In the genomic region with DNA sequence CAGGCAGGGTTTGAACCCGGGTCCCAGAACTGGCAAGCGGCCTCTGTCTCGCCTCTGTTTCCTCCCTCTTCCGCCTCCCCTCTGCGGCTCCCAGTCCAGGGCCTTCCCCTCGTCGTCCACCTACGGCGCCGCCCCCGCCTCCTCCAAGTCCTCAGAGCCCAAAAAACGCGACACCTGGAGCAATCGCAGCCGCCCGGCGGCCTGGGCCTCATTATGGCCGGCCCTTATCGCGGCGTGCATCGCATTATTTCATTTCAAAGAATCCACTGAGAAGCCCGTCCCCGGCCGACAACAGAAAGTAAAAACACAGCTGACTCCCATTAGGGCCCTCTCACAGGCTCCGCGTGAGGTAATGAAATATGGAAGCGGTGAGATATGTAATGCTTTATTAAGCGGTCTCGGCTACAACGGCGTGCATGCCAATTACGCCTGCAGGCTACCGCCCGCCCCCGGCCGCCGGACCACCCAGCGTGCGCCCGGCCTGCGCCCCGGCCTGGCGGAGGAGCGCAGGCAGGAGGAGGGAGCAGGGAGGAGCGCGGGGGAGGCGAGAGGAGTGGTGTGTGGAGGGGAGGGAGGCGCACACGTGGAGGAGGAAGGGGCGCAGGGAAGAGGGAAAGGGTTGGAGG, we compare ENCODE assay signal across 9 mouse cellular contexts. TPM values are rescaled to one million over a fixed set of nuclear protein-coding genes. Genes with fewer than 3 reads are reported as not detected.
DNase-seq lines count a peak whose midpoint lies in the region; ATAC-seq and TF ChIP-seq lines count a peak whose summit lies in the region.
"Had no signal": no experiment of that assay in that cellular context is flagged by ENCODE, and none has a peak within 500 bp of the region (broad histone marks: within the 10 kb centered on the region; RNA-seq: fewer than 3 reads in every experiment).

Gene Gm12830, plus strand, starts transcription at position 156 of the 626 bp plus-strand sequence.

- H3K4me1 ChIP-seq in E14TG2a.4 (replicated peaks; ENCODE audit: low read depth, low read length), result peaks cover 12% of the 10 kb centered on the region; the same call in 1 of the 2 replicates
- H3K4me1 ChIP-seq in forebrain, embryonic 15.5 days, result peaks cover 24% of the 10 kb centered on the region
- H3K4me1 ChIP-seq in liver, postnatal 0 days (ENCODE audit: insufficient read depth), result no peaks in the 10 kb centered on the region

- DNase-seq in c-Kit-positive CD71-negative TER-119-negative erythroid progenitor cells, embryonic 14.5 days (ENCODE audit: low read depth), result peak; percentile 33
- DNase-seq in heart, postnatal 14 days, result peak; percentile 47 to 51
- DNase-seq in kidney, postnatal 4 days, result peak; percentile 81 to 88
- peak; percentile 27 for DNase-seq in liver, postnatal 0 days
- DNase-seq in ovary, postnatal 10 days (ENCODE audit: low spot score), result peak; percentile 56
- DNase-seq in spleen, adult 18-20 months, result no peak

- intact Hi-C loops in heart, postnatal 14 days (cut with DNase I), result loop anchor here (5.0 kb wide), 1 partner anchor 154 kb away; no protein-coding TSS in a partner anchor

- H3K9ac ChIP-seq in forebrain, embryonic 15.5 days (replicated peaks), result peak within 1 kb of the TSS; percentile 46
- peak within 1 kb of the TSS; percentile 48 for H3K9ac ChIP-seq in liver, postnatal 0 days (replicated peaks)

- peak within 1 kb of the TSS; percentile 76 for H3K4me2 ChIP-seq in forebrain, embryonic 15.5 days (replicated peaks)
- peak within 1 kb of the TSS; percentile 72 for H3K4me2 ChIP-seq in liver, postnatal 0 days (ENCODE audit: low read depth, low read length)

- H3K27ac ChIP-seq in forebrain, embryonic 15.5 days (replicated peaks), result peak within 1 kb of the TSS; percentile 39; the same call in 1 of the 2 replicates
- H3K27ac ChIP-seq in liver, postnatal 0 days (ENCODE audit: low read depth), result no peak within 1 kb of the TSS

- peak; percentile 62 for ATAC-seq in forebrain, embryonic 15.5 days (replicated peaks)
- peak; percentile 31; the same call in 1 of the 2 replicates for ATAC-seq in liver, postnatal 0 days

- peaks cover 68% of the 10 kb centered on the region for H3K27me3 ChIP-seq in E14TG2a.4 (ENCODE audit: insufficient read depth, low read length)
- peaks cover 39% of the 10 kb centered on the region for H3K27me3 ChIP-seq in forebrain, embryonic 15.5 days
- H3K27me3 ChIP-seq in liver, postnatal 0 days (ENCODE audit: insufficient read depth, low read length), result peaks cover 37% of the 10 kb centered on the region

- TF ChIP-seq EP300 in liver, postnatal 0 days (IDR thresholded peaks at IDR 0.05; ENCODE audit: low read depth), result no peak

- no peaks in the 10 kb centered on the region for H3K9me3 ChIP-seq in E14TG2a.4 (ENCODE audit: low read length)
- no peaks in the 10 kb centered on the region for H3K9me3 ChIP-seq in forebrain, embryonic 15.5 days
- H3K9me3 ChIP-seq in liver, postnatal 0 days (ENCODE audit: low read length), result no peaks in the 10 kb centered on the region

- H3K36me3 ChIP-seq in E14TG2a.4 (ENCODE audit: insufficient read depth, low read length), result no peaks in the 10 kb centered on the region
- no peaks in the 10 kb centered on the region for H3K36me3 ChIP-seq in forebrain, embryonic 15.5 days
- H3K36me3 ChIP-seq in liver, postnatal 0 days (replicated peaks; ENCODE audit: insufficient read depth, low read length), result no peaks in the 10 kb centered on the region

- under 1% methylated on average over 50 of the region's 51 CpGs for WGBS in forebrain, embryonic 15.5 days
- WGBS in liver, postnatal 0 days (ENCODE audit: insufficient replicate concordance), result 3% methylated on average over 50 of the region's 51 CpGs

- peak within 1 kb of the TSS; percentile 68 for H3K4me3 ChIP-seq in E14TG2a.4 (replicated peaks; ENCODE audit: low read length)
- H3K4me3 ChIP-seq in forebrain, embryonic 15.5 days, result peak within 1 kb of the TSS; percentile 47
- H3K4me3 ChIP-seq in liver, postnatal 0 days (ENCODE audit: low read depth, low read length), result peak within 1 kb of the TSS; percentile 44

- no peak for TF ChIP-seq CTCF in E14TG2a.4 (conservative IDR thresholded peaks at IDR 0.05; ENCODE audit: low read length)
- TF ChIP-seq CTCF in liver, postnatal 0 days (IDR thresholded peaks at IDR 0.05; ENCODE audit: low read depth), result no peak

RNA-seq across cellular contexts. Expression of gene Gm12830, which starts in this region (rescaled TPM):
- not detected in 2 replicates for polyA plus RNA-seq in forebrain, embryonic 15.5 days (2015; fragmentation: Nextera tagmentation; extraction: Ambion mirVana)
- total RNA-seq in heart, postnatal 14 days (2021), result not detected
- not detected in 2 replicates for polyA plus RNA-seq in liver, postnatal 0 days (2015; fragmentation: Nextera tagmentation; extraction: Ambion mirVana)
- total RNA-seq: CH12.LX had no signal

Comparison
In these comparisons a context has a peak if more than half of its experiments do, and no peak if none do; other contexts are left out.
1. Peak in ATAC-seq, H3K4me3 ChIP-seq, H3K27ac ChIP-seq, H3K9ac ChIP-seq and H3K4me2 ChIP-seq in forebrain, embryonic 15.5 days; RNA of the gene not detected or under 1 TPM.
2. Peak in DNase-seq in heart, postnatal 14 days; RNA of the gene not detected or under 1 TPM.
3. Peak in DNase-seq, ATAC-seq, H3K4me3 ChIP-seq, H3K9ac ChIP-seq and H3K4me2 ChIP-seq in liver, postnatal 0 days; RNA of the gene not detected or under 1 TPM.
4. DNase-seq: peak in c-Kit-positive CD71-negative TER-119-negative erythroid progenitor cells, embryonic 14.5 days (single experiment), kidney, postnatal 4 days (2 of 2) and ovary, postnatal 10 days (single experiment); none in spleen, adult 18-20 months (0 of 2).
5. Peak in every context shown above with its lines, with median percentiles within 50 percentile points of each other: H3K4me3 ChIP-seq.